Mouse (Mus musculus): ENCODE data around the gene Slc39a11.

- TF ChIP-seq CTCF (IDR thresholded peaks at IDR 0.05; ENCODE audit: low read depth, low read length) (no peak), POLR2AphosphoS5 (IDR thresholded peaks at IDR 0.05; ENCODE audit: insufficient replicate concordance, low read depth, low read length) (no peak)
Measured at GRCm38 (mm10) chr11:113251172-113251571, 398.7 kb downstream of the Slc39a11 start.
